Mouse (Mus musculus): ENCODE results near the gene Adam15. TPM values are rescaled to one million over a fixed set of nuclear protein-coding genes. Genes with fewer than 3 reads are reported as not detected.

Adam15 gene
- total RNA-seq, 1 experiment, result 56.3 TPM

DNA sequence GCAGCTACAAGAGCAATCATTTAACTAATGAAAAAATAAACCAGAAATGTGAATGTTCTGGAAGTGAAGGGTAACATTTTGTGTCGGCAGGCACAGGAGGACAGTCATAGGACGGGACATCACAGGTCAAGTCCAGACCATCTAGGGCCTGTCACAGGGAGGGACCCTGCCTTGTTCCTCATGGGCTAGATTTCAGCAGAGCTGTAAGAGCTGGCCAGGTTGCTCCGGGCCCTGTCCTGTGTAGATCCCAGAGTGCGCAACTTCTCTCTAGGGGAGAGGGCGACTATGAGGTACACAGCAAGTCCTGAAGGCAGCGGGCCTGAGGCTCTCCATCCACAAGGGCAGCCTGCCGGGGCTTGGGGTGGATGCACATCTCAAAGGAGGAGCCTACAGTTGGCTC lies 11.9 kb upstream of the Adam15 start, which contains the start of gene Dcst2:
Gene Dcst2, plus strand, starts transcription at position 301 of the 400 bp plus-strand sequence.
- in situ Hi-C loops (cut with MboI; ENCODE audit: low sequenced_read_pairs in 2 of 2, unreplicated experiment in 2 of 2), result no loop called here
- Histone ChIP-seq H3K4me1 (ENCODE audit: control insufficient read depth in 2 of 2, insufficient read depth in 2 of 2, low read length in 2 of 2, poor library complexity in 1 of 2) (peaks cover 0 to 4% of the 10 kb centered on the region in 2 experiments; a peak in 1 of 4 replicates), H3K9me3 (ENCODE audit: control insufficient read depth, insufficient read depth, low read depth, low read length) (no peaks in the 10 kb centered on the region), H3K27ac (ENCODE audit: insufficient read depth, low read depth, low read length, poor library complexity, severe bottlenecking) (no peak within 1 kb of the TSS), H3K4me3 (ENCODE audit: insufficient read depth in 1 of 2, low read depth in 1 of 2, low read length in 2 of 2, poor library complexity in 1 of 2, severe bottlenecking in 1 of 2) (no peak within 1 kb of the TSS), H3K36me3 (ENCODE audit: control insufficient read depth, insufficient read depth, low read length, poor library complexity, severe bottlenecking) (no peaks in the 10 kb centered on the region), H3K9ac (ENCODE audit: insufficient read depth, low read depth, low read length, poor library complexity, severe bottlenecking) (no peak within 1 kb of the TSS)
- no peak for TF ChIP-seq MAFK (IDR thresholded peaks at IDR 0.05; ENCODE audit: insufficient read depth, low read depth, low read length)
- no peak for TF ChIP-seq HCFC1 (IDR thresholded peaks at IDR 0.05; ENCODE audit: borderline replicate concordance, insufficient read depth, low read length)
- no peak for TF ChIP-seq ZC3H11A (IDR thresholded peaks at IDR 0.05; ENCODE audit: borderline replicate concordance, low read depth, low read length)
- TF ChIP-seq ZNF384 (IDR thresholded peaks at IDR 0.05; ENCODE audit: low read depth, low read length), result no peak
- no peak for TF ChIP-seq CHD2 (IDR thresholded peaks at IDR 0.05; ENCODE audit: low read depth, low read length)
- no peak for DNase-seq (ENCODE audit: low read depth, low spot score)

DNA sequence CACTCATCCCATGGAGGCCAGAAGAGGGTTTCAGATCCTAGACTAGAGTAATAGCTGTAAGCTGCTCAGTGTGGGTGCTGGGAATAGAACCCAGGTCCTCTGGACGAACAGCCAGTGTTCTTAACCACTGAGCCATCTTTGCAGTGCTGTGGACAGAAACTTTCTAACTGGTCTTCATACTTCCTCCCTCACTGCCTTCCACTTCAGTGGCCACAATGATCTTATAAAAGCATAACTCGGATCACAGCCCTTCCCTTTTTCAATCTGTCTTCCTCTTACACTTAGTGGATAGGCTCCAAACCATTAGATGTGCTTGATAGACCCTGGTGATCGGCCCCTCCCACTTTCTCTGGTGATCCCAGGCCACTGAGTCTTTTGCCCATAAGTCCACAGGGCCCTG lies 10.4 kb upstream of the Adam15 start:
- Histone ChIP-seq H3K27ac (ENCODE audit: insufficient read depth, low read depth, low read length, poor library complexity, severe bottlenecking) (no peak overlapping the region), H3K4me1 (ENCODE audit: control insufficient read depth in 2 of 2, insufficient read depth in 2 of 2, low read length in 2 of 2, poor library complexity in 1 of 2) (peaks cover 0 to 7% of the 10 kb centered on the region in 2 experiments; a peak in 1 of 4 replicates), H3K36me3 (ENCODE audit: control insufficient read depth, insufficient read depth, low read length, poor library complexity, severe bottlenecking) (no peaks in the 10 kb centered on the region), H3K9ac (ENCODE audit: insufficient read depth, low read depth, low read length, poor library complexity, severe bottlenecking) (no peak overlapping the region), H3K4me3 (ENCODE audit: insufficient read depth in 1 of 2, low read depth in 1 of 2, low read length in 2 of 2, poor library complexity in 1 of 2, severe bottlenecking in 1 of 2) (no peak overlapping the region), H3K9me3 (ENCODE audit: control insufficient read depth, insufficient read depth, low read depth, low read length) (no peaks in the 10 kb centered on the region)
- no peak for TF ChIP-seq ZC3H11A (IDR thresholded peaks at IDR 0.05; ENCODE audit: borderline replicate concordance, low read depth, low read length)
- no peak for TF ChIP-seq MAFK (IDR thresholded peaks at IDR 0.05; ENCODE audit: insufficient read depth, low read depth, low read length)
- TF ChIP-seq CHD2 (IDR thresholded peaks at IDR 0.05; ENCODE audit: low read depth, low read length), result no peak
- TF ChIP-seq ZNF384 (IDR thresholded peaks at IDR 0.05; ENCODE audit: low read depth, low read length), result no peak
- TF ChIP-seq HCFC1 (IDR thresholded peaks at IDR 0.05; ENCODE audit: borderline replicate concordance, insufficient read depth, low read length), result no peak
- no peak for DNase-seq (ENCODE audit: low read depth, low spot score)
- in situ Hi-C loops (cut with MboI; ENCODE audit: low sequenced_read_pairs in 2 of 2, unreplicated experiment in 2 of 2), result no loop called here

DNA sequence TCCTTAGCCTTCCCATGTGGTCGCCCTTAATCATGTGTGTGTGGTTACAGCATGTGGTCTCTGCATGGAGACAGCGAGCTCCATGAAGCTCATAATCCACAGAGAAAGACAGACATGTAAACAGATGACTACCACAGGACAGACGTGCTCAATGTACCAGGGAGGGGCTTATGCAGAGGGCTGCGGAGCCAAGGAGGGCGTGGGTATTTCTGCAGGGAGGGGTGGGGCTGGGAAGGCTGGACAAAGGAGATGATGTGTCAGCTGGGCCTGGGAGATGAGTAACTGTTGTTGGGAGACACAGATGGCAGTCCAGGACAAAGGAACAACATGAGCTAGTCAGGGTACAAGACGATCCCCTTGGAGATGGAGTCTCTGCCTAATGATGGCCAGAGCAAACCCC lies 9.8 kb upstream of the Adam15 start:
- no peak overlapping the region for H3K27ac ChIP-seq (ENCODE audit: insufficient read depth, low read depth, low read length, poor library complexity, severe bottlenecking)
- DNase-seq (ENCODE audit: low read depth, low spot score), result no peak
- no peak for TF ChIP-seq HCFC1 (IDR thresholded peaks at IDR 0.05; ENCODE audit: borderline replicate concordance, insufficient read depth, low read length)
- no peak for TF ChIP-seq ZC3H11A (IDR thresholded peaks at IDR 0.05; ENCODE audit: borderline replicate concordance, low read depth, low read length)
- no peak for TF ChIP-seq ZNF384 (IDR thresholded peaks at IDR 0.05; ENCODE audit: low read depth, low read length)
- no peak for TF ChIP-seq MAFK (IDR thresholded peaks at IDR 0.05; ENCODE audit: insufficient read depth, low read depth, low read length)
- no peak for TF ChIP-seq CHD2 (IDR thresholded peaks at IDR 0.05; ENCODE audit: low read depth, low read length)
- peaks cover 0 to 10% of the 10 kb centered on the region in 2 experiments; a peak in 1 of 4 replicates for H3K4me1 ChIP-seq (ENCODE audit: control insufficient read depth in 2 of 2, insufficient read depth in 2 of 2, low read length in 2 of 2, poor library complexity in 1 of 2)
- no peaks in the 10 kb centered on the region for H3K36me3 ChIP-seq (ENCODE audit: control insufficient read depth, insufficient read depth, low read length, poor library complexity, severe bottlenecking)
- no peaks in the 10 kb centered on the region for H3K9me3 ChIP-seq (ENCODE audit: control insufficient read depth, insufficient read depth, low read depth, low read length)
- H3K4me3 ChIP-seq (ENCODE audit: insufficient read depth in 1 of 2, low read depth in 1 of 2, low read length in 2 of 2, poor library complexity in 1 of 2, severe bottlenecking in 1 of 2), result no peak overlapping the region
- no peak overlapping the region for H3K9ac ChIP-seq (ENCODE audit: insufficient read depth, low read depth, low read length, poor library complexity, severe bottlenecking)
- in situ Hi-C loops (cut with MboI; ENCODE audit: low sequenced_read_pairs in 2 of 2, unreplicated experiment in 2 of 2), result no loop called here

DNA sequence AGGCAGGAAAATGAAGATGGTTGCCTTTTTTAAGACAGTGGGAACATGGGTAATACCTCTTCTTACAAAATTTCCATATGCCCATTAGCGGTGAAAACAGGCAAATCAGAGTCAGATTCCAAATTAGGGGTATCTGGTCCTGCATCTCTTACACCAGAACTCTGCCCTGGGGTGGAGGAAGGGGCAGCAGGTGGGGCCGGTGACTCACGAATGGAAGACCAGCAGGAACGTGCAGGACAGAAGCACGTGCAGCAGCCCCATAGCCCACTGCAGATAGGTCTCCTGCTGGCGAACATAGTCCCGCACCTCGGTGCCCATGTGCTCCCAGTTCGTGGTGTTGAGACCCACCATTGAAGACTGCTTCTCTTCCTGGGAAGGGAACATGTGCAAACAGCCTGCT lies 6.2 kb upstream of the Adam15 start:
- Histone ChIP-seq H3K9ac (ENCODE audit: insufficient read depth, low read depth, low read length, poor library complexity, severe bottlenecking) (no peak overlapping the region), H3K4me1 (ENCODE audit: control insufficient read depth in 2 of 2, insufficient read depth in 2 of 2, low read length in 2 of 2, poor library complexity in 1 of 2) (peaks cover 0 to 10% of the 10 kb centered on the region in 2 experiments; a peak in 1 of 4 replicates), H3K36me3 (ENCODE audit: control insufficient read depth, insufficient read depth, low read length, poor library complexity, severe bottlenecking) (no peaks in the 10 kb centered on the region), H3K9me3 (ENCODE audit: control insufficient read depth, insufficient read depth, low read depth, low read length) (no peaks in the 10 kb centered on the region), H3K4me3 (ENCODE audit: insufficient read depth in 1 of 2, low read depth in 1 of 2, low read length in 2 of 2, poor library complexity in 1 of 2, severe bottlenecking in 1 of 2) (no peak overlapping the region), H3K27ac (ENCODE audit: insufficient read depth, low read depth, low read length, poor library complexity, severe bottlenecking) (no peak overlapping the region)
- in situ Hi-C loops (cut with MboI; ENCODE audit: low sequenced_read_pairs in 2 of 2, unreplicated experiment in 2 of 2), result no loop called here
- no peak for TF ChIP-seq MAFK (IDR thresholded peaks at IDR 0.05; ENCODE audit: insufficient read depth, low read depth, low read length)
- no peak for TF ChIP-seq ZC3H11A (IDR thresholded peaks at IDR 0.05; ENCODE audit: borderline replicate concordance, low read depth, low read length)
- no peak for TF ChIP-seq ZNF384 (IDR thresholded peaks at IDR 0.05; ENCODE audit: low read depth, low read length)
- TF ChIP-seq CHD2 (IDR thresholded peaks at IDR 0.05; ENCODE audit: low read depth, low read length), result no peak
- no peak for TF ChIP-seq HCFC1 (IDR thresholded peaks at IDR 0.05; ENCODE audit: borderline replicate concordance, insufficient read depth, low read length)
- DNase-seq (ENCODE audit: low read depth, low spot score), result no peak

DNA sequence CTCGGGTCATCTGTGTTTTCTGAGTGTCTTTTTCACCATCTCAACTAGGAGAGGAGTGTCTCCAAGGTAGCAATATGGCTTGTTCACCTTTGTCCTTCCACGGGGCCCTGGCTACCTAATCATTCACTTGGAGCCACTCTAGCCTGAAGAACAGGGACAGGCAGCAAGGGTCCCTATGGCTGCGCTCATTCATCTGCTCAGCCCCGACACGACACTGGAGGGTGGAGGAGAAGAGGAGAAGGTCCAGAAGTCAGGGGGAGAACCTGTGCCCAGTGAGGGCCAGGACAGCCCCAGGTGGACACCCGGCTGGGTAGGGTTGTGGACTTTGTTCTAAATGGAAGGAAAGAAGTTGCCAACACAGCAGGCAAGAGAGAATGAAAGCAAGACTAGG lies 5.7 kb upstream of the Adam15 start:
- Histone ChIP-seq H3K9ac (ENCODE audit: insufficient read depth, low read depth, low read length, poor library complexity, severe bottlenecking) (no peak overlapping the region), H3K4me3 (ENCODE audit: insufficient read depth in 1 of 2, low read depth in 1 of 2, low read length in 2 of 2, poor library complexity in 1 of 2, severe bottlenecking in 1 of 2) (no peak overlapping the region), H3K9me3 (ENCODE audit: control insufficient read depth, insufficient read depth, low read depth, low read length) (no peaks in the 10 kb centered on the region), H3K4me1 (ENCODE audit: control insufficient read depth in 2 of 2, insufficient read depth in 2 of 2, low read length in 2 of 2, poor library complexity in 1 of 2) (peaks cover 2 to 10% of the 10 kb centered on the region in 2 experiments; a peak in 1 of 4 replicates), H3K27ac (ENCODE audit: insufficient read depth, low read depth, low read length, poor library complexity, severe bottlenecking) (no peak overlapping the region), H3K36me3 (ENCODE audit: control insufficient read depth, insufficient read depth, low read length, poor library complexity, severe bottlenecking) (no peaks in the 10 kb centered on the region)
- no peak for TF ChIP-seq MAFK (IDR thresholded peaks at IDR 0.05; ENCODE audit: insufficient read depth, low read depth, low read length)
- no peak for TF ChIP-seq CHD2 (IDR thresholded peaks at IDR 0.05; ENCODE audit: low read depth, low read length)
- no peak for TF ChIP-seq ZC3H11A (IDR thresholded peaks at IDR 0.05; ENCODE audit: borderline replicate concordance, low read depth, low read length)
- TF ChIP-seq HCFC1 (IDR thresholded peaks at IDR 0.05; ENCODE audit: borderline replicate concordance, insufficient read depth, low read length), result no peak
- no peak for TF ChIP-seq ZNF384 (IDR thresholded peaks at IDR 0.05; ENCODE audit: low read depth, low read length)
- no peak for DNase-seq (ENCODE audit: low read depth, low spot score)
- in situ Hi-C loops (cut with MboI; ENCODE audit: low sequenced_read_pairs in 2 of 2, unreplicated experiment in 2 of 2), result no loop called here

Measured in ES-E14 (cell line).